Mouse (Mus musculus) limb, embryonic 15.5 days (tissue): Measurements from ENCODE around the gene Them7. TPM values are rescaled to one million over a fixed set of nuclear protein-coding genes. Genes with fewer than 3 reads are reported as not detected.

Experiments
- ATAC-seq: fragments of 200-750 bp; cut with Nextera tagmentation; 2 replicates; pipeline ENCODE4 v1.8.0; 2017; ENCODE audit warnings: low read depth, moderate TSS enrichment; ENCODE audit not compliant: insufficient number of reproducible peaks, low FRiP score, low TSS enrichment
- H3K27ac ChIP-seq: fragments of 300-500 bp; sonication (generic); 2 replicates; pipeline ENCODE4 v1.5.1; 2015; ENCODE audit warnings: moderate library complexity, mild to moderate bottlenecking, inconsistent platforms
- H3K27me3 ChIP-seq: fragments of 300-500 bp; sonication (generic); 2 replicates; pipeline ENCODE4 v1.6.1; 2015; ENCODE audit warnings: inconsistent platforms
- H3K36me3 ChIP-seq: fragments of 300-500 bp; sonication (generic); 2 replicates; pipeline ENCODE4 v1.6.1; 2015; ENCODE audit warnings: inconsistent platforms
- H3K4me1 ChIP-seq: fragments of 300-500 bp; sonication (generic); 2 replicates; pipeline ENCODE4 v1.6.1; 2015; ENCODE audit warnings: inconsistent platforms
- H3K4me2 ChIP-seq: fragments of 300-500 bp; sonication (generic); 2 replicates; pipeline ENCODE4 v1.6.1; 2015; ENCODE audit warnings: mild to moderate bottlenecking, inconsistent platforms
- H3K4me3 ChIP-seq: fragments of 300-500 bp; sonication (generic); 2 replicates; pipeline ENCODE4 v1.5.1; 2015; ENCODE audit warnings: mild to moderate bottlenecking, inconsistent platforms
- H3K9ac ChIP-seq: fragments of 300-500 bp; sonication (generic); 2 replicates; pipeline ENCODE4 v1.6.1; 2015; ENCODE audit warnings: inconsistent platforms
- H3K9me3 ChIP-seq: fragments of 300-500 bp; sonication (generic); 2 replicates; pipeline ENCODE4 v1.6.1; 2016; ENCODE audit warnings: inconsistent platforms
- WGBS: fragments of 180-500 bp; shearing (Covaris S2); methylation state at CpG from one replicate; pipeline ENCODE4 v1.1.7; 2015; 5-methylcytosine and 5-hydroxymethylcytosine counted together
- polyA plus RNA-seq: library from polyadenylated mRNA; unstranded; fragments of >200 nt; fragmentation: Nextera tagmentation; extraction: Ambion mirVana; gene quantifications from 2 replicates; pipeline ENCODE4 v1.2.1, GENCODE M21; 2015

The Them7 gene
- polyA plus RNA-seq, 1 experiment from 2014 or later = 0.42 TPM

GRCm38 (mm10) chr2:105358040-105358439, 133.9 kb downstream of the Them7 start:
- no peak overlapping the region for H3K4me2 ChIP-seq
- H3K36me3 ChIP-seq = no peaks in the 10 kb centered on the region
- no peaks in the 10 kb centered on the region for H3K4me1 ChIP-seq
- no peak overlapping the region for H3K27ac ChIP-seq
- no peak overlapping the region for H3K9ac ChIP-seq
- ATAC-seq = no peak
- H3K9me3 ChIP-seq = no peaks in the 10 kb centered on the region
- H3K4me3 ChIP-seq = no peak overlapping the region
- H3K27me3 ChIP-seq = no peaks in the 10 kb centered on the region
- 81% methylated on average over 3 of the region's 3 CpGs for WGBS

- Histone ChIP-seq H3K9me3 (no peaks in the 10 kb centered on the region), H3K4me2 (no peak overlapping the region), H3K27ac (no peak overlapping the region), H3K4me1 (peaks cover 7% of the 10 kb centered on the region; the same call in 1 of the 2 replicates), H3K27me3 (no peaks in the 10 kb centered on the region), H3K4me3 (no peak overlapping the region), H3K9ac (no peak overlapping the region), H3K36me3 (no peaks in the 10 kb centered on the region)
- no peak for ATAC-seq
- WGBS = 42% methylated on average over 4 of the region's 4 CpGs
These were observed 143.5 kb downstream of the Them7 start for GRCm38 (mm10) chr2:105367623-105368022.

GRCm38 (mm10) chr2:105370240-105370639, 146.1 kb downstream of the Them7 start:
- Histone ChIP-seq H3K36me3 (no peaks in the 10 kb centered on the region), H3K9me3 (no peaks in the 10 kb centered on the region), H3K27ac (no peak overlapping the region), H3K9ac (no peak overlapping the region), H3K4me3 (no peak overlapping the region), H3K4me2 (no peak overlapping the region), H3K4me1 (peaks cover 7% of the 10 kb centered on the region; the same call in 1 of the 2 replicates), H3K27me3 (no peaks in the 10 kb centered on the region)
- WGBS = 9% methylated on average over 10 of the region's 10 CpGs
- ATAC-seq = no peak

DNA sequence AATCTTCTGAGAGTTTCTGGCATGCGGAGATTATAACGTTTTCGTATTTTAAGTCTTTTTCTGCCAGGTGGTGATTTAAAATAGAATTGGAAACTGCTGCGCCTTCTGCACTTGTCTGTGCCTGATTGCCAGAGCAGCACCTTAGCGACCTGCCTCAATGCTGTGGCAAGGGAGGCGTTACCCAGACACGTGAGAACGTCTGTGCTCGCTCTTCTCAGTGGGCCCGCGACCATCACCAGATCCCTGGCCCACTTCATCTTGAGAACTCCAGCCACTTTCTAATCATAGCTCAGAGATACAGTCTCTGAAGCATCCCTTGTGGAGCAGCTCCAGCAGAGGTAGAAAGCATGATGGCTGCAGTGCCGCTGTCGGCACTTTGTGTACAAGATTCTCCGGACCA, 146.6 kb downstream of the Them7 start:
- ATAC-seq = no peak
- 23% methylated on average over 14 of the region's 14 CpGs for WGBS
- no peak overlapping the region for H3K4me2 ChIP-seq
- no peak overlapping the region for H3K4me3 ChIP-seq
- H3K27me3 ChIP-seq = no peaks in the 10 kb centered on the region
- no peak overlapping the region for H3K9ac ChIP-seq
- H3K27ac ChIP-seq = no peak overlapping the region
- peaks cover 7% of the 10 kb centered on the region; the same call in 1 of the 2 replicates for H3K4me1 ChIP-seq
- H3K9me3 ChIP-seq = no peaks in the 10 kb centered on the region
- H3K36me3 ChIP-seq = no peaks in the 10 kb centered on the region

- H3K4me3 ChIP-seq = no peak overlapping the region
- WGBS = 87% methylated on average over 6 of the region's 6 CpGs
- no peak overlapping the region for H3K4me2 ChIP-seq
- H3K27ac ChIP-seq = no peak overlapping the region
- peaks cover 7% of the 10 kb centered on the region; the same call in 1 of the 2 replicates for H3K4me1 ChIP-seq
- H3K9me3 ChIP-seq = no peaks in the 10 kb centered on the region
- H3K9ac ChIP-seq = no peak overlapping the region
- H3K36me3 ChIP-seq = no peaks in the 10 kb centered on the region
- no peak for ATAC-seq
- H3K27me3 ChIP-seq = no peaks in the 10 kb centered on the region
These were observed 148.0 kb downstream of the Them7 start for GRCm38 (mm10) chr2:105372156-105372555.

- H3K4me3 ChIP-seq = no peak overlapping the region
- no peaks in the 10 kb centered on the region for H3K9me3 ChIP-seq
- H3K4me1 ChIP-seq = peaks cover 7% of the 10 kb centered on the region; the same call in 1 of the 2 replicates
- 0 out of 2 replicates have a peak, but pooled peaks have one; percentile 37 for ATAC-seq
- H3K27me3 ChIP-seq = no peaks in the 10 kb centered on the region
- no peaks in the 10 kb centered on the region for H3K36me3 ChIP-seq
- H3K9ac ChIP-seq = no peak overlapping the region
- no peak overlapping the region for H3K4me2 ChIP-seq
- H3K27ac ChIP-seq = no peak overlapping the region
- 71% methylated on average over 5 of the region's 5 CpGs for WGBS
These were observed 148.6 kb downstream of the Them7 start for GRCm38 (mm10) chr2:105372727-105373126.

DNA sequence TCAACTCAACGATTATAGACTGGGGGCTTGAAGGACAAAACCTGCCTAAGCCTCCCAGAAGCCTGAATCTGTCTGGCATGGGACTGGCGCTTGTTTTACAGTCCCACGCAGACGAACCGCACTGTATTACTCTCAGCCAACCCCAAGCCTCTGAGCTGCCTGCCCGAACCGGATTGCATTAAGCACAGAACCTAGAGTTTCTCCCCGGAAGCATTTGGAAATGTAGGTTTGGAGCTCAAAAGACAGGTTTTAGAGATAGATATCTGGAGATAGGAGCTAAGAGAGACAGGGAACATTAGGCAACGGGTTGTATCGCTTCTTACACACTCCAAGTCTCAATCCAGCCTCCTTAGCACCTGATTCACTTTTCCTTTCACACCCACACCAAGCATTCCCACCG, 149.5 kb downstream of the Them7 start:
- no peak overlapping the region for H3K4me3 ChIP-seq
- H3K27ac ChIP-seq = peak overlapping the region; percentile 47; the same call in 1 of the 2 replicates
- peaks cover 7% of the 10 kb centered on the region; the same call in 1 of the 2 replicates for H3K4me1 ChIP-seq
- 73% methylated on average over 11 of the region's 11 CpGs for WGBS
- H3K4me2 ChIP-seq = no peak overlapping the region
- H3K9ac ChIP-seq = no peak overlapping the region
- no peak for ATAC-seq
- H3K9me3 ChIP-seq = no peaks in the 10 kb centered on the region
- no peaks in the 10 kb centered on the region for H3K27me3 ChIP-seq
- no peaks in the 10 kb centered on the region for H3K36me3 ChIP-seq

DNA sequence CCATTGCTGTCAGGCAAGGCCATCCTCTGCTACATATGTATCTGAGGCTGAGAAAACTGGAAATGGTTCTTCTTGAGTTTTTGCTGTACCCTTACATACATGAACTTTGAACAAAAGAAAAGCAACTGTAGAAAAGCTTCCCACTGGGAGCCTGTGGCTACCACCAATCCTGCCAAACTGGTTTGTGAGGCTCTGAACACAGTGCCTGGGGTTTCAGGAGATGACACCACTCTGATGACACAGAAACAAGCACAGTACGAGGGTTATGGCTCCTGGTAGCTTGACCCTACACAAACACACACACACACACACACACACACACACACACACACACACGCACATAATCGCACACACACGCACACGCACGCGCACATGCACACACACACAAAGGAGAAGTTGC, 151.1 kb downstream of the Them7 start:
- Histone ChIP-seq H3K9ac (no peak overlapping the region), H3K4me1 (peaks cover 6% of the 10 kb centered on the region; the same call in 1 of the 2 replicates), H3K4me3 (no peak overlapping the region), H3K9me3 (no peaks in the 10 kb centered on the region), H3K27ac (peak overlapping the region; percentile 61; the same call in 1 of the 2 replicates), H3K27me3 (no peaks in the 10 kb centered on the region), H3K4me2 (no peak overlapping the region), H3K36me3 (no peaks in the 10 kb centered on the region)
- ATAC-seq = no peak
- 80% methylated on average over 7 of the region's 7 CpGs for WGBS

DNA sequence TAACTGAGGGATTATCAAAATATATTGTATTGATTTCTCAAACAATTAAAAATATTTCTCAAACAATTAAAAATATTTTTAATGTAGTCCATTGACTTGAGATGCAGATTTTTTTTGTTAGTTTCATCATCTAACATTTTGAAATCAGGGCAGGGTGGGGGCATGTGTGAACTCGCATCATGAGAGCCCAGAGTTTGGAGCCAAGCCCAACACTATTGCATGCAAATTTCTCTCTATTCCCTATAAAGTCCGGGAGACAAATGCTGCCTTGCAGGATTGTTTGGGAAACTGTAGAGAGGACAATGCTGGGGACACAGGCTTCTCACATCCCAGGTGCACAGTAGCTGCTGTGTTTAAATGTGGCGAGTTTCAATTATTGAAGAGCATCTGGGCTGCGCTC, 151.6 kb downstream of the Them7 start:
- Histone ChIP-seq H3K9me3 (no peaks in the 10 kb centered on the region), H3K36me3 (no peaks in the 10 kb centered on the region), H3K9ac (no peak overlapping the region), H3K27ac (peak overlapping the region; percentile 74), H3K27me3 (no peaks in the 10 kb centered on the region), H3K4me3 (no peak overlapping the region), H3K4me2 (no peak overlapping the region), H3K4me1 (peaks cover 1% of the 10 kb centered on the region; the same call in 1 of the 2 replicates)
- WGBS = 59% methylated on average over 4 of the region's 4 CpGs
- ATAC-seq = no peak

GRCm38 (mm10) chr2:105379682-105380081, 155.6 kb downstream of the Them7 start:
- H3K4me2 ChIP-seq = no peak overlapping the region
- H3K4me1 ChIP-seq = 0 out of 2 replicates have a peak, but pooled peaks cover 4% of the 10 kb centered on the region
- no peaks in the 10 kb centered on the region for H3K27me3 ChIP-seq
- no peaks in the 10 kb centered on the region for H3K9me3 ChIP-seq
- WGBS = 77% methylated on average over 1 of the region's 1 CpGs
- no peak overlapping the region for H3K9ac ChIP-seq
- no peak overlapping the region for H3K27ac ChIP-seq
- H3K4me3 ChIP-seq = no peak overlapping the region
- peaks cover 3% of the 10 kb centered on the region; the same call in 1 of the 2 replicates for H3K36me3 ChIP-seq
- ATAC-seq = no peak

DNA sequence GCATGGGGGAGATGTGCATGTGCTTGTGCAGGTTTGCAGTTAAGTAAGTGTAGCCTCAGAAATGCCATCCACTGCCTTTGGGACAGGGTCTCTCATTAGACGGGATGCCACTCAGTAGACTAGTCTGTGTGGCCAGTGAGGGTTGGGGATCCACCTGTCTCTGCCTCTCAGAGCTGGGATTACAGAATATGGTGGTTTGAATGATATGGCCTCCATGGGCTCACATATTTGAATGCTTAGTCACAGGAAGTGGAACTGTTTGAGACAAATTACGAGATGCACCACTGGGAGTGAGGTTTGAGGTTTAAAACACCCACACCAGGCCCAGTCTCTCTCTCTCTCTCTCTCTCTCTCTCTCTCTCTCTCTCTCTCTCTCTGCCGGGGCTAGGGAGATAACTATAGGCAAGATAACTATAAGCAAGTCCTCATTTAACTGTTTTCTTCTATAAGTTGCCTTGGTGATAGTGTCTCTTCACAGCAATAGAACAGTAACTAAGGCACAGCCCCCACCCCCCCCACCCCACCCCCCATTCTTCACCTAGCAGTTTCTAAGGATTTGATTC, 156.7 kb downstream of the Them7 start:
- Histone ChIP-seq H3K36me3 (peaks cover 15% of the 10 kb centered on the region), H3K27me3 (no peaks in the 10 kb centered on the region), H3K9me3 (no peaks in the 10 kb centered on the region), H3K27ac (no peak overlapping the region), H3K9ac (no peak overlapping the region), H3K4me1 (0 out of 2 replicates have a peak, but pooled peaks cover 4% of the 10 kb centered on the region), H3K4me3 (no peak overlapping the region), H3K4me2 (no peak overlapping the region)
- WGBS = 76% methylated on average over 3 of the region's 3 CpGs
- ATAC-seq = no peak

DNA sequence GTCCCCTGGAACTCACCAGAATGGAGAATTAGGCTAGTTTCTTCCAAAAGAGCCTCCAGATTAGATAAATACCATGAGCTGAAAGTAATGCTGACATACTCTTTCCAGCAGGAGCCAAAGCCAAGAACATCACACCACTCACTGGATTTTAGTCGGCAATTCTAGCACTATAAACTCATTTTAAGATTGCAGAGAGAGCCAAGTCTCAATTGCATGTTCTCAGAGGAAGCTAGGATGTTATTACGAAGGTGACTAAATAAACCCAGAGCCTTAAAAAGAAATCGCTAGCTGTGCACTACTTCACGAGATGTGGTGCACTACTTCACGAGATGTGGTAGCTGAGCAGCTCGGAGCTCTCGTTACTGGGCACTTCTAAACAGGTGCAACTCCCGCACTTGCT, 158.9 kb downstream of the Them7 start:
- Histone ChIP-seq H3K4me2 (no peak overlapping the region), H3K4me1 (0 out of 2 replicates have a peak, but pooled peaks cover 4% of the 10 kb centered on the region), H3K9ac (no peak overlapping the region), H3K4me3 (no peak overlapping the region), H3K27ac (0 out of 2 replicates have a peak overlapping the region, but pooled peaks have one; percentile 17), H3K36me3 (peaks cover 37% of the 10 kb centered on the region), H3K9me3 (no peaks in the 10 kb centered on the region), H3K27me3 (no peaks in the 10 kb centered on the region)
- WGBS = 46% methylated on average over 8 of the region's 8 CpGs
- ATAC-seq = no peak
